Mouse (Mus musculus): ENCODE results near the gene Gm21244. TPM values are rescaled to one million over a fixed set of nuclear protein-coding genes. Genes with fewer than 3 reads are reported as not detected.

The Gm21244 gene
- not detected for polyA plus RNA-seq (2014; fragmentation: Illumina TruSeq; extraction: RNeasy Lipid Tissue Mini Kit (QIAGEN cat#74804); ENCODE audit: low read depth, low replicate concordance)

DNA sequence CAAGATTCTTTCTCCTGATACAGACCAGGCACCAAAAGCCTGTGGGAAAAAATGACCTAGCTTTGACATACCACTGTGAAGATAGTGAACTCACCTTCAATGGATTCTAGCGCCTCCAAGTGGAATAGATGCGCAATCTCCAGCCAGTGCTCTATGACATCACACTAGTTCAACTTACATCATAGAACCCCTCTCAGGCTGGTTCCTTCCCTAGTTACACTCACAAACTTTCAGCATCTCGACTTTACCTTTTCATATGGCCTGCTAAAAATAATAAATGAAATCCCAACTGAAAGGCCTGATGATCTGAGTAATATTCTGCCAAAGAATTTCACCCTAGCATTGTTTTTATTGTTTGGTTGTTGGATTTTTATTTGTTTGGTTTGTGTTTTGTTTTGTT, at the start of gene Gm21244:
Gene Gm21244 (minus strand): TSS at position 101 of the 400 bp plus-strand sequence.

Other genes with a start within 250 kb of the Gm21244 start
- gene Gm28998, start 84.5 kb upstream of the Gm21244 start, polyA plus RNA-seq (2014; fragmentation: Illumina TruSeq; extraction: RNeasy Lipid Tissue Mini Kit (QIAGEN cat#74804); ENCODE audit: low read depth, low replicate concordance): not detected
- gene Gm21788, start 235.7 kb upstream of the Gm21244 start, polyA plus RNA-seq (2014; fragmentation: Illumina TruSeq; extraction: RNeasy Lipid Tissue Mini Kit (QIAGEN cat#74804); ENCODE audit: low read depth, low replicate concordance): not detected

Data from sigmoid colon, adult 10 weeks (tissue).